Mouse (Mus musculus): ENCODE data around the gene Fads1.
"Not testable (repeated sequence)": the region's sequence is repeated elsewhere in the genome, so short reads cannot be mapped to it uniquely, and the experiment has no call there.

Fads1 gene

GRCm38 (mm10) chr19:10182670-10183298 lies at the start of gene Fads1:
TSS of gene Fads1 (plus strand) at chr19:10182888.
- peak; percentile 97 for DNase-seq (ENCODE audit: inconsistent age in 2 of 2, low spot score in 1 of 2)

- peak; percentile 33 to 71 for DNase-seq (ENCODE audit: inconsistent age in 2 of 2, low spot score in 1 of 2)
Measured at GRCm38 (mm10) chr19:10134692-10135091, 48.0 kb upstream of the Fads1 start.

- peak in 1 of 2 experiments; percentile 35 for DNase-seq (ENCODE audit: inconsistent age in 2 of 2, low spot score in 1 of 2)
Measured at GRCm38 (mm10) chr19:10137423-10137822, 45.3 kb upstream of the Fads1 start.

GRCm38 (mm10) chr19:10139736-10140135 lies 43.0 kb upstream of the Fads1 start:
- DNase-seq (ENCODE audit: inconsistent age in 2 of 2, low spot score in 1 of 2), result no peak

- DNase-seq (ENCODE audit: inconsistent age in 2 of 2, low spot score in 1 of 2), result no peak
Measured at GRCm38 (mm10) chr19:10143667-10144066, 39.0 kb upstream of the Fads1 start.

- DNase-seq (ENCODE audit: inconsistent age in 2 of 2, low spot score in 1 of 2), result no peak
Measured at GRCm38 (mm10) chr19:10144464-10144863, 38.2 kb upstream of the Fads1 start.

GRCm38 (mm10) chr19:10148555-10148954 lies 34.1 kb upstream of the Fads1 start:
- DNase-seq (ENCODE audit: inconsistent age in 2 of 2, low spot score in 1 of 2), result peak in 1 of 2 experiments; percentile 65

- peak in 1 of 2 experiments; percentile 38 for DNase-seq (ENCODE audit: inconsistent age in 2 of 2, low spot score in 1 of 2)
Measured at GRCm38 (mm10) chr19:10149189-10149588, 33.5 kb upstream of the Fads1 start.

- DNase-seq (ENCODE audit: inconsistent age in 2 of 2, low spot score in 1 of 2), result no peak
Measured at GRCm38 (mm10) chr19:10157725-10158124, 25.0 kb upstream of the Fads1 start.

GRCm38 (mm10) chr19:10163896-10164295 lies 18.8 kb upstream of the Fads1 start:
- DNase-seq (ENCODE audit: inconsistent age in 2 of 2, low spot score in 1 of 2), result peak; percentile 59 to 79

- not testable (repeated sequence) for DNase-seq (ENCODE audit: inconsistent age in 2 of 2, low spot score in 1 of 2)
Measured at GRCm38 (mm10) chr19:10165928-10166327, 16.8 kb upstream of the Fads1 start.

- no peak for DNase-seq (ENCODE audit: inconsistent age in 2 of 2, low spot score in 1 of 2)
Measured at GRCm38 (mm10) chr19:10167112-10167511, 15.6 kb upstream of the Fads1 start.

GRCm38 (mm10) chr19:10167951-10168350 lies 14.7 kb upstream of the Fads1 start:
- DNase-seq (ENCODE audit: inconsistent age in 2 of 2, low spot score in 1 of 2), result no peak

- no peak for DNase-seq (ENCODE audit: inconsistent age in 2 of 2, low spot score in 1 of 2)
Measured at GRCm38 (mm10) chr19:10168441-10168840, 14.2 kb upstream of the Fads1 start.

GRCm38 (mm10) chr19:10169179-10169578 lies 13.5 kb upstream of the Fads1 start:
- DNase-seq (ENCODE audit: inconsistent age in 2 of 2, low spot score in 1 of 2), result no peak

GRCm38 (mm10) chr19:10169692-10170330 lies 12.9 kb upstream of the Fads1 start:
- not testable (repeated sequence) for DNase-seq (ENCODE audit: inconsistent age in 2 of 2, low spot score in 1 of 2)

- DNase-seq (ENCODE audit: inconsistent age in 2 of 2, low spot score in 1 of 2), result peak in 1 of 2 experiments; percentile 28
Measured at GRCm38 (mm10) chr19:10170466-10170865, 12.2 kb upstream of the Fads1 start.

- peak in 1 of 2 experiments; percentile 26 for DNase-seq (ENCODE audit: inconsistent age in 2 of 2, low spot score in 1 of 2)
Measured at GRCm38 (mm10) chr19:10171359-10171758, 11.3 kb upstream of the Fads1 start.

GRCm38 (mm10) chr19:10171846-10172245 lies 10.8 kb upstream of the Fads1 start:
- DNase-seq (ENCODE audit: inconsistent age in 2 of 2, low spot score in 1 of 2), result peak in 1 of 2 experiments; percentile 33

GRCm38 (mm10) chr19:10173116-10173718 lies 9.5 kb upstream of the Fads1 start:
- DNase-seq (ENCODE audit: inconsistent age in 2 of 2, low spot score in 1 of 2), result peak in 1 of 2 experiments; percentile 36

GRCm38 (mm10) chr19:10173844-10174539 lies 8.7 kb upstream of the Fads1 start:
- peak in 1 of 2 experiments; percentile 21 for DNase-seq (ENCODE audit: inconsistent age in 2 of 2, low spot score in 1 of 2)

All from adrenal gland, adult (tissue).